Mouse (Mus musculus): Measurements from ENCODE around the gene Fgd6.

DNA sequence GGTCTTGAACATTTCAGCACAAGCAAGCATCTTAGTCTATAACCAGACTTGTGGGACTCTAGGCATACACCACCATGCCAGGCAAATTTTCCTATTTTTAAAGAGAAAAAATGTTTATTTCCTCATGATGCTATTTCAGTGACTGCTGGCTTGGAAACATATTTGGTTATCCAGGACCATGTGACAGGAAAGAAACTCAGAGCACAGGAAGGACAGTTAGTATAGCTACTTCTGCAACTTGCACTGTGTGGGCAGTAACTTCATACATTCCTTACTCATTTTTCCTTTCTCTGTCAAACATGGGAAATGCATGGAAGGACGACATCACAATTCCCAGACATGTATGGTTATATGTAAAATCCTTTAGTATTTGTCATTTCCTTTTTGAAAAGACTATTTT, 36.4 kb upstream of the Fgd6 start:
- TF ChIP-seq CTCF (IDR thresholded peaks at IDR 0.05; ENCODE audit: low read depth, low read length): no peak
- TF ChIP-seq POLR2A (IDR thresholded peaks at IDR 0.05; ENCODE audit: insufficient read depth, low read length): no peak

Data from ES-Bruce4 (cell line).